Mouse (Mus musculus): Measurements from ENCODE around the gene Mpz.
A peak's percentile ranks its signal among the peaks of the same experiment; 100 is the strongest.

- TF ChIP-seq POLR2A (IDR thresholded peaks at IDR 0.05; ENCODE audit: low read depth, low read length) (no peak), CTCF (conservative IDR thresholded peaks at IDR 0.05; ENCODE audit: insufficient read depth, insufficient read length, low read depth, low read length) (0 out of 2 replicates have a peak, but pooled peaks have one; percentile 16)
Observed at GRCm38 (mm10) chr1:171101733-171102546, 48.6 kb upstream of the Mpz start.

Measured in kidney, adult 2 months (tissue).